Mouse (Mus musculus): Measurements from ENCODE around the gene Lrrc71. TPM values are rescaled to one million over a fixed set of nuclear protein-coding genes. Genes with fewer than 3 reads are reported as not detected.

The Lrrc71 gene
- total RNA-seq, 2 experiments from 2014 or later: 0.44 to 0.48 TPM

GRCm38 (mm10) chr3:87728696-87729095, 19.7 kb downstream of the Lrrc71 start:
- no peak for DNase-seq
- intact Hi-C loops (cut with DNase I): no loop called here

- intact Hi-C loops (cut with DNase I): no loop called here
Measured at GRCm38 (mm10) chr3:87726191-87726590, 22.2 kb downstream of the Lrrc71 start.

GRCm38 (mm10) chr3:87725396-87726160, 22.8 kb downstream of the Lrrc71 start:
- no peak for DNase-seq
- intact Hi-C loops (cut with DNase I): no loop called here

More at GRCm38 (mm10) chr3:87726191-87726590, 22.2 kb downstream of the Lrrc71 start:
- no peak for DNase-seq

- DNase-seq: no peak
- intact Hi-C loops (cut with DNase I): no loop called here
Measured at GRCm38 (mm10) chr3:87724556-87724955, 23.9 kb downstream of the Lrrc71 start.

GRCm38 (mm10) chr3:87718525-87718924, 29.9 kb downstream of the Lrrc71 start:
- no peak for DNase-seq
- intact Hi-C loops (cut with DNase I): no loop called here

Other genes starting within 250 kb of the Lrrc71 start
- 10 to 100 TPM; 16.7 to 17.0 TPM for gene Etv3, start 223.2 kb downstream of the Lrrc71 start, total RNA-seq (2021)
- 10 to 100 TPM; 20.7 to 22.7 TPM for gene Arhgef11, start 131.1 kb downstream of the Lrrc71 start, total RNA-seq (2021)
- under 1 TPM; 0.29 to 0.31 TPM for gene Ntrk1, start 46.5 kb upstream of the Lrrc71 start, total RNA-seq (2021)
- under 1 TPM; 0.24 TPM for gene Insrr, start 48.3 kb upstream of the Lrrc71 start, total RNA-seq (2021)
- gene Pear1, start 75.7 kb upstream of the Lrrc71 start, total RNA-seq (2021): 10 to 100 TPM; 25.5 to 32.4 TPM
- 1 to 10 TPM in 1 of 2 experiments, under 1 TPM in 1; 0.14 to 2.2 TPM for gene Sh2d2a, start 98.1 kb upstream of the Lrrc71 start, total RNA-seq (2021)
- 10 to 100 TPM; 47.8 to 49.3 TPM for gene Prcc, start 137.0 kb upstream of the Lrrc71 start, total RNA-seq (2021)
- 10 to 100 TPM; 88.2 to 91.9 TPM for gene Hdgf, start 157.7 kb upstream of the Lrrc71 start, total RNA-seq (2021)
- gene Mrpl24, start 170.9 kb upstream of the Lrrc71 start, total RNA-seq (2021): 10 to 100 TPM; 65.8 to 71.0 TPM
- gene Isg20l2, start 181.7 kb upstream of the Lrrc71 start, total RNA-seq (2021): 10 to 100 TPM; 15.7 TPM
- gene Rrnad1, start 182.1 kb upstream of the Lrrc71 start, total RNA-seq (2021): 1 to 10 TPM; 6.9 to 8.5 TPM
- gene Crabp2, start 200.0 kb upstream of the Lrrc71 start, total RNA-seq (2021): under 1 TPM; 0.31 to 0.56 TPM
- gene Nes, start 222.5 kb upstream of the Lrrc71 start, total RNA-seq (2021): 10 to 100 TPM; 32.5 to 39.0 TPM